Mouse (Mus musculus) midbrain, embryonic 14.5 days (tissue): ENCODE results near the gene Rab3c. TPM values are rescaled to one million over a fixed set of nuclear protein-coding genes. Genes with fewer than 3 reads are reported as not detected.

Experiments used
- ATAC-seq: fragments of 200-750 bp; cut with Nextera tagmentation; 2 replicates; pipeline ENCODE4 v1.8.0; 2017; ENCODE audit warnings: moderate number of reproducible peaks, moderate library complexity; ENCODE audit not compliant: low FRiP score, low TSS enrichment
- DNase-seq: peaks from one replicate; pipeline ENCODE4 v3.0.0-alpha.2; 2015
- H3K27ac ChIP-seq: fragments of 300-500 bp; sonication (generic); replicated peaks from 2 replicates; pipeline ENCODE4 v1.5.1; 2014; ENCODE audit warnings: mild to moderate bottlenecking, low read depth, low read length, moderate library complexity
- H3K27me3 ChIP-seq: fragments of 300-500 bp; sonication (generic); 2 replicates; pipeline ENCODE4 v1.6.1; 2014; ENCODE audit warnings: low read length, control low read depth, mixed read lengths; ENCODE audit not compliant: control insufficient read depth, insufficient read depth
- H3K36me3 ChIP-seq: fragments of 300-500 bp; sonication (generic); 2 replicates; pipeline ENCODE4 v1.6.1; 2014; ENCODE audit warnings: low read length, control low read depth; ENCODE audit not compliant: control insufficient read depth, insufficient read depth
- H3K4me1 ChIP-seq: fragments of 300-500 bp; sonication (generic); 2 replicates; pipeline ENCODE4 v1.6.1; 2014; ENCODE audit warnings: mild to moderate bottlenecking, antibody characterized with exemption, low read length, control low read depth; ENCODE audit not compliant: control insufficient read depth, insufficient read depth
- H3K4me2 ChIP-seq: fragments of 300-500 bp; sonication (generic); 2 replicates; pipeline ENCODE4 v1.6.1; 2014; ENCODE audit warnings: mild to moderate bottlenecking, low read length, moderate library complexity
- H3K4me3 ChIP-seq: fragments of 300-500 bp; sonication (generic); replicated peaks from 2 replicates; pipeline ENCODE4 v1.5.1; 2014; ENCODE audit warnings: low read depth, low read length
- H3K9ac ChIP-seq: fragments of 300-500 bp; sonication (generic); replicated peaks from 2 replicates; pipeline ENCODE4 v1.6.1; 2014; ENCODE audit warnings: mild to moderate bottlenecking, low read length, moderate library complexity
- H3K9me3 ChIP-seq: fragments of 300-500 bp; sonication (generic); 2 replicates; pipeline ENCODE4 v1.6.1; 2016; ENCODE audit warnings: low read length, control low read depth, mixed read lengths; ENCODE audit not compliant: control insufficient read depth
- WGBS: fragments of 180-500 bp; shearing (Covaris S2); extraction: QIAGEN DNeasy Blood & Tissue Kit; methylation state at CpG from one replicate; pipeline ENCODE4 v1.1.7; 2014; 5-methylcytosine and 5-hydroxymethylcytosine counted together
- polyA plus RNA-seq: library from polyadenylated mRNA; unstranded; fragments of >200 nt; fragmentation: Nextera tagmentation; extraction: Ambion mirVana; gene quantifications from 2 replicates; pipeline ENCODE4 v1.2.1, GENCODE M21; 2014

The Rab3c gene
- polyA plus RNA-seq, 1 experiment from 2014 or later = 207 TPM

DNA sequence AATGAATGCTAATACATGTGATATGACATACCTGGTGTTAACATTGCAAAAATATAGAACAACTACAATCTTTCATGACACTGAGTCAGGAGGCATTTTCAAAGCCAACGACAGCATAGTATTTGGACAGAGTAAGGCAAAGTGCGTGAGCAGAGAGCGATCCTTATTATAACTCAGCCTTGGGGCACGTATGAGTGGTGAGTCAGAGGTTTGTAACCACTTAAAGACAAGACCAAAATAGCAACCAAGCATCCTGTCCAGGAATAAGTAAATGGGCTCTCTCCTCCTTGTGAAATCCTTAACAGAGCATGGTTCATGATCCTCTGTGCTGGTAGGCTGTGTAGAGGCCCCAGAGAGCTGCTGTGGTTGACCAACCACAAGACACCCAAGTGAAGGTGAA is 50.8 kb downstream of the Rab3c start:
- no peak overlapping the region for H3K4me3 ChIP-seq
- H3K9ac ChIP-seq = no peak overlapping the region
- no peak overlapping the region for H3K4me2 ChIP-seq
- ATAC-seq (no peak), DNase-seq (no peak)
- H3K4me1 ChIP-seq = peaks cover 20% of the 10 kb centered on the region
- H3K27ac ChIP-seq = no peak overlapping the region
- peaks cover 4% of the 10 kb centered on the region for H3K36me3 ChIP-seq
- H3K27me3 ChIP-seq = no peaks in the 10 kb centered on the region
- WGBS = 81% methylated on average over 4 of the region's 4 CpGs
- no peaks in the 10 kb centered on the region for H3K9me3 ChIP-seq

DNA sequence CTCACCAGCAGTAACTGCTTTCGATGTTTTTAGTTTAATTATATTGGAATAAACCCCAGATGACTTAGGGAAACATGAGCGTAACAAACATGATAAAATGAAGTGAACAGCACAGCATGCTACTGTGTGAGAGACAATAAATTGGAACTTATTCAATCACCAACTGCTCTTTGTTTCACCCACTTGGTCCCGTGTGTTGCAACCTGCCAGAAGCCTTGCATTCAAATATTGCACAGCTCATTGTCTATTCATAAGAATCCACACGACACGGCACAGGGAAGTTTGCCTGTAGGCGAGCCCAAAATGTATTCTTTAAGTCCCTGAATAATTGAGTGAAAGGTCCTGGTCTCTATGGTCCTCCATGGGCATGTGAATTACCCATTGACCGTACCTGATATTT is 61.6 kb downstream of the Rab3c start:
- 28% methylated on average over 7 of the region's 7 CpGs for WGBS
- H3K9ac ChIP-seq = no peak overlapping the region

DNA sequence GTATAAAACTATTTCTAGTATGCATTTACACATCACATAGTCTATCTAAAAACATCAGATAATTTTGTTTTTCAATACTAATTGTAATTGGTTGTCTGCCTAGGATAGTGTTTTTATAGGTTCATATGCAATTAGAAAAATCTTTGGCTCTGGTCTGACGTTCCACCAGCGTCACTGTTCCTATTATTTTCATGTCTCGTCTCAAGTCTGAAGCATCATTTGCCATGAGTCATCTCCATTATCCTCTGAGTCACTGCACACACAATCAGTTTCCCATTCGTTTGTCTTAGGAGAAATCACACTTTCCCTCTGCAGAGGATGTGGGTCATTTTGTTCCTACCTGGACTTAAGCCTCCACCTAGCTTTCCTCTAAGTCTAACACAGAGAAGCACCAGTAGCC is 62.3 kb downstream of the Rab3c start:
- Histone ChIP-seq H3K36me3 (no peaks in the 10 kb centered on the region), H3K9me3 (no peaks in the 10 kb centered on the region), H3K9ac (no peak overlapping the region), H3K4me2 (no peak overlapping the region), H3K4me3 (no peak overlapping the region), H3K27me3 (no peaks in the 10 kb centered on the region), H3K4me1 (peaks cover 10% of the 10 kb centered on the region; the same call in 1 of the 2 replicates), H3K27ac (peak overlapping the region; percentile 49)
- ATAC-seq = no peak
- 69% methylated on average over 4 of the region's 4 CpGs for WGBS
- no peak for DNase-seq

More for the DNA sequence above, 61.6 kb downstream of the Rab3c start:
- no peak for ATAC-seq
- H3K4me3 ChIP-seq = no peak overlapping the region
- H3K9me3 ChIP-seq = no peaks in the 10 kb centered on the region
- H3K4me1 ChIP-seq = peaks cover 10% of the 10 kb centered on the region; the same call in 1 of the 2 replicates
- DNase-seq = peak; percentile 39
- peak overlapping the region; percentile 49 for H3K27ac ChIP-seq
- H3K27me3 ChIP-seq = no peaks in the 10 kb centered on the region
- no peaks in the 10 kb centered on the region for H3K36me3 ChIP-seq
- no peak overlapping the region for H3K4me2 ChIP-seq

DNA sequence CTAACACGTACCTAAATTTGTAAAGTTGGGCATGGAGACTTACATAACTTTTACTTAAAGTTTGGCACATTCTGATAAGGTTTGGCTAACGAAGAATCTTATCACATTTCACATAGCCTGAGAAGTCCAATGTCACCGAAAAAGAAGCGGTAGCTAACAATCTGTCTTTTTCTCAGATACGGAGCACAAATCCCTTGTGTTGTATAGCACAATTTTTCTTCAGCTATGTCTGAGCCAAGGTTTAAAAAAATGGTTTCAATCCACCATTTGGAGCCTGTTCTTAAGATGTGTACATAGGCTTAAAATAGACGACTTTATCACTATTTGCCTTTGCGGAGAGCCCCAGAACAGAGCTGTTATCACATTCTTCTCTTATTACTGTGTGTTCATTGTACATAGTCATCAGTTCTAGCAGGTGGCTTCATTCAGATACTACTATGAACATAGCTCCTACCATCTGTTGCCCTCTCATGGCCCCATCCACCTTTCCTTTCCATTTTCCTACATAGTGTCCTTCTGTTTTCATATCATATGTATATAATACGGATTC is 69.2 kb downstream of the Rab3c start:
- Histone ChIP-seq H3K27ac (no peak overlapping the region), H3K36me3 (no peaks in the 10 kb centered on the region), H3K4me3 (no peak overlapping the region), H3K9me3 (no peaks in the 10 kb centered on the region), H3K27me3 (no peaks in the 10 kb centered on the region), H3K9ac (no peak overlapping the region), H3K4me1 (no peaks in the 10 kb centered on the region), H3K4me2 (no peak overlapping the region)
- ATAC-seq = no peak
- WGBS = 91% methylated on average over 8 of the region's 8 CpGs
- DNase-seq = no peak

- 92% methylated on average over 5 of the region's 5 CpGs for WGBS
- no peak for DNase-seq
- Histone ChIP-seq H3K9ac (no peak overlapping the region), H3K4me2 (no peak overlapping the region), H3K4me1 (peaks cover under 1% of the 10 kb centered on the region; the same call in 1 of the 2 replicates), H3K36me3 (no peaks in the 10 kb centered on the region), H3K4me3 (no peak overlapping the region), H3K27ac (no peak overlapping the region), H3K27me3 (no peaks in the 10 kb centered on the region), H3K9me3 (no peaks in the 10 kb centered on the region)
- ATAC-seq = no peak
Observed at GRCm38 (mm10) chr13:110198906-110199305, 81.9 kb downstream of the Rab3c start.

DNA sequence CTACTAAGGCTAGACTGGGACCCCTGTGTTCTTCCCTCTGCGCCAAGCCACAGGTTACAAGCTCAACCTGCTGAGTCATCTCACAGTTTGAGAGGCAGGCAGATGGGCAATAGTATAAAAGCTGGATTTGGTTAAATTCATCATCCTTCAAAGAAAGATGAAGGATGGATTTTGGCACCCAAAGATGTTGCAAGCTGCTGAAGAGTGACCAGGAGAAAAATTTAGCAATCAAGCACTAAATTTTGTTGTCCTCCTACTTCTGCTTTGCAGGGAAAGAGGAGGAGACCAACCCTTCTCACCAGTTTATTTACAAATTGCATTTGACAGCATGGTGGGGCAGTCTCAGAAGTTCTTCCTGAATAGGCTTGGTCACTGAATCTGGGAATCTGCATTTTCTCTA is 90.8 kb downstream of the Rab3c start:
- Histone ChIP-seq H3K4me1 (peaks cover 26% of the 10 kb centered on the region), H3K4me3 (no peak overlapping the region), H3K36me3 (no peaks in the 10 kb centered on the region), H3K27me3 (no peaks in the 10 kb centered on the region), H3K9me3 (no peaks in the 10 kb centered on the region), H3K27ac (no peak overlapping the region), H3K4me2 (no peak overlapping the region), H3K9ac (no peak overlapping the region)
- WGBS = 67% methylated on average over 1 of the region's 1 CpGs
- no peak for ATAC-seq
- no peak for DNase-seq

DNA sequence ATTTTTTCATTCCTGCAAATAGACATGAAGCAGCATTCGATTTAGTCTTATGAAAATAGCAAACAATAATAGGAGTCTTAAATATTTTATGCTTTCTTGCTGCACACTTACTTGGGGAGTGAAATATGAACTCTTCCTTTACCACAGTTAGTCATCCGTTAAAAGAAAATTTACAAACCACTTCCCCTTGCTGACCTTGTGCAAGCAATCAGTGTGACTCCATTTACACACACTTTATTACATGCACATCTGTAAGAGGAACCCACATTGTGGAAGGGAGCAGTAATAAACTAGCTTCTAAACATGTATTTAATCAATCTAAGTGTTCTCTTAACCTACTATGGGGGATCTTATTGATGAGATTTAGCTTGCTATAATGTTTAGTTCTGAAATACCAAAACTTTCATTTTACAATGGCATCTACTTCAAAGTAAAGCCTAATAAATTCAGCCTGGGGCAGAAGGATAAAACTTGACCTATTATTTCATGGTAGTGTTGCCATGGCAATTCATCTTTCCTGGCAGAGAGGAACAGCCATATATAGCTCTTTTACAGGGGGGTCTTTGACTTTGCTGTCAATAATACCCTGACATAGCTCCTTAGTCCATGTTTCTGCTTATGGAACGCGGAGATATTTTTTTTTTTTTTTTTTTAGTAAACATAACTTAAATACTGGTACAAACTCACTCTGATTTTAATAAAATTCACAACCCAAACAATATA is 95.7 kb downstream of the Rab3c start:
- Histone ChIP-seq H3K4me1 (peaks cover 35% of the 10 kb centered on the region), H3K9me3 (no peaks in the 10 kb centered on the region), H3K27me3 (no peaks in the 10 kb centered on the region), H3K4me3 (no peak overlapping the region), H3K9ac (no peak overlapping the region), H3K36me3 (no peaks in the 10 kb centered on the region), H3K4me2 (no peak overlapping the region), H3K27ac (peak overlapping the region; percentile 42; the same call in 1 of the 2 replicates)
- ATAC-seq (0 out of 2 replicates have a peak, but pooled peaks have one; percentile 37), DNase-seq (peak; percentile 67)
- WGBS = 56% methylated on average over 4 of the region's 4 CpGs

DNA sequence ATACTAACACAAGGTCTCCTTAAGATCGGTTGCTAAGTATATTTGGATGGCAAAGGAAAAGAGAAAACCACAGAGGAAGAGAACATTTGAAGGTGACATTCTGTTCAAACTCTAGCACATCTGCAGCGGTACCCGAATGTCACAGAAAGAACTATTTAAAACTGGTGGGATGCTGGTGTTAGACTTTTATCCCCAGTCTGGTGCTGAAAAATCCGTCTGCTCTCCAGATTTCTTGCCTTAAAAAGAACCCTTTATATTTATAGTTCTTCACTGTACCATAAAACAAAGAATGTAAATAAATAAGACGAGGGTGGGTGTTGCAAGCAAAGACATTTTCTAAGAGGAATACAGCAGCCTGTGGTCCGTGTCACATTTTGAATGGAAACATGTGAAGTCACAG is 105.1 kb downstream of the Rab3c start:
- Histone ChIP-seq H3K9me3 (no peaks in the 10 kb centered on the region), H3K4me1 (peaks cover under 1% of the 10 kb centered on the region; the same call in 1 of the 2 replicates), H3K4me3 (no peak overlapping the region), H3K27ac (no peak overlapping the region), H3K4me2 (no peak overlapping the region), H3K36me3 (no peaks in the 10 kb centered on the region), H3K27me3 (no peaks in the 10 kb centered on the region), H3K9ac (no peak overlapping the region)
- 88% methylated on average over 6 of the region's 6 CpGs for WGBS
- ATAC-seq (no peak), DNase-seq (no peak)

DNA sequence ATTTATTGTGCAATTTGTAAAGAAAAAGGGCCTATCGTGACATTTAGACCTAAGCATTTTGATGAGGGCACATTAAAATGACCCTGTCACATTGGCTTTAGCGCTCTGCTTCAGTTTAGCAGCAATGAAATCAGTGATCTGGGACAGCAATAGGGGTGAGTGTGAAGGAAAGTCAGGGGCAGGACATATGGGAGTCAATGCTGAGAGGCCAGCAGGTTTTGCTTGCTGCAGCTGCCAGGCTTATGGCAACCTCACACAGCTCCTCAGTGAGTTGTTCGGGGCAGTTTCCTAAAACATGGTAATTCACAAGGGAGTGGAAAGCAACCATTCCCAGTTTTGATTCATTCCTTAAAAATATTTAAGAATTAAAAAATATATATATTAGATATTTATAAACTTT is 111.1 kb downstream of the Rab3c start:
- DNase-seq (no peak), ATAC-seq (no peak)
- H3K9me3 ChIP-seq = no peaks in the 10 kb centered on the region
- no peak overlapping the region for H3K9ac ChIP-seq
- H3K4me1 ChIP-seq = peaks cover 40% of the 10 kb centered on the region
- H3K4me3 ChIP-seq = no peak overlapping the region
- H3K27me3 ChIP-seq = no peaks in the 10 kb centered on the region
- peak overlapping the region; percentile 65 for H3K27ac ChIP-seq
- H3K4me2 ChIP-seq = no peak overlapping the region
- WGBS = 21% methylated on average over 3 of the region's 3 CpGs
- H3K36me3 ChIP-seq = 0 out of 2 replicates have a peak, but pooled peaks cover 2% of the 10 kb centered on the region
